Mouse (Mus musculus): ENCODE results near the gene Hmgb1.

GRCm38 (mm10) chr5:149184844-149185186 is 526 bp upstream of the Hmgb1 start:
- TF ChIP-seq CTCF (IDR thresholded peaks at IDR 0.05; ENCODE audit: low read depth, low read length): no peak
- TF ChIP-seq POLR2A (IDR thresholded peaks at IDR 0.05; ENCODE audit: insufficient read depth, low read length): no peak
- no peak for TF ChIP-seq EP300 (IDR thresholded peaks at IDR 0.05; ENCODE audit: insufficient read depth, low read depth, low read length)
